Mouse (Mus musculus): Measurements from ENCODE around the gene Kcnh1. TPM values are rescaled to one million over a fixed set of nuclear protein-coding genes. Genes with fewer than 3 reads are reported as not detected.

Kcnh1 gene
- polyA plus RNA-seq, 1 experiment from 2014 or later = not detected

- H3K27ac ChIP-seq (ENCODE audit: low read depth) = no peak overlapping the region
- no peak overlapping the region for H3K4me3 ChIP-seq (ENCODE audit: low read depth, low read length)
- DNase-seq = no peak
- H3K4me2 ChIP-seq (ENCODE audit: low read depth, low read length) = no peak overlapping the region
- WGBS (ENCODE audit: insufficient replicate concordance) = 67% methylated on average over 5 of the region's 5 CpGs
- no peak for TF ChIP-seq EP300 (IDR thresholded peaks at IDR 0.05; ENCODE audit: low read depth)
- TF ChIP-seq CTCF (IDR thresholded peaks at IDR 0.05; ENCODE audit: low read depth) = no peak
- H3K27me3 ChIP-seq (ENCODE audit: insufficient read depth, low read length) = no peaks in the 10 kb centered on the region
- no peak for ATAC-seq
- H3K9me3 ChIP-seq (ENCODE audit: low read length) = no peaks in the 10 kb centered on the region
- no peak overlapping the region for H3K9ac ChIP-seq (replicated peaks)
- no peaks in the 10 kb centered on the region for H3K36me3 ChIP-seq (replicated peaks; ENCODE audit: insufficient read depth, low read length)
- H3K4me1 ChIP-seq (ENCODE audit: insufficient read depth) = no peaks in the 10 kb centered on the region
Observed at GRCm38 (mm10) chr1:192478176-192478575, 287.6 kb downstream of the Kcnh1 start.

GRCm38 (mm10) chr1:192480072-192480784, 289.7 kb downstream of the Kcnh1 start:
- no peak overlapping the region for H3K4me2 ChIP-seq (ENCODE audit: low read depth, low read length)
- H3K27me3 ChIP-seq (ENCODE audit: insufficient read depth, low read length) = no peaks in the 10 kb centered on the region
- H3K36me3 ChIP-seq (replicated peaks; ENCODE audit: insufficient read depth, low read length) = no peaks in the 10 kb centered on the region
- WGBS (ENCODE audit: insufficient replicate concordance) = 60% methylated on average over 8 of the region's 8 CpGs
- H3K27ac ChIP-seq (ENCODE audit: low read depth) = no peak overlapping the region
- H3K4me1 ChIP-seq (ENCODE audit: insufficient read depth) = no peaks in the 10 kb centered on the region
- TF ChIP-seq EP300 (IDR thresholded peaks at IDR 0.05; ENCODE audit: low read depth) (no peak), CTCF (IDR thresholded peaks at IDR 0.05; ENCODE audit: low read depth) (no peak)
- H3K9ac ChIP-seq (replicated peaks) = no peak overlapping the region
- DNase-seq (no peak), ATAC-seq (no peak)
- H3K9me3 ChIP-seq (ENCODE audit: low read length) = no peaks in the 10 kb centered on the region
- no peak overlapping the region for H3K4me3 ChIP-seq (ENCODE audit: low read depth, low read length)

- H3K4me3 ChIP-seq (ENCODE audit: low read depth, low read length) = no peak overlapping the region
- H3K4me2 ChIP-seq (ENCODE audit: low read depth, low read length) = no peak overlapping the region
- DNase-seq (no peak), ATAC-seq (no peak)
- TF ChIP-seq EP300 (IDR thresholded peaks at IDR 0.05; ENCODE audit: low read depth) = no peak
- no peak for TF ChIP-seq CTCF (IDR thresholded peaks at IDR 0.05; ENCODE audit: low read depth)
- no peaks in the 10 kb centered on the region for H3K27me3 ChIP-seq (ENCODE audit: insufficient read depth, low read length)
- H3K9ac ChIP-seq (replicated peaks) = no peak overlapping the region
- H3K9me3 ChIP-seq (ENCODE audit: low read length) = no peaks in the 10 kb centered on the region
- H3K4me1 ChIP-seq (ENCODE audit: insufficient read depth) = no peaks in the 10 kb centered on the region
- no peak overlapping the region for H3K27ac ChIP-seq (ENCODE audit: low read depth)
- no peaks in the 10 kb centered on the region for H3K36me3 ChIP-seq (replicated peaks; ENCODE audit: insufficient read depth, low read length)
Observed at GRCm38 (mm10) chr1:192481446-192481845, 290.9 kb downstream of the Kcnh1 start.

GRCm38 (mm10) chr1:192485030-192485429, 294.5 kb downstream of the Kcnh1 start:
- Histone ChIP-seq H3K9me3 (ENCODE audit: low read length) (no peaks in the 10 kb centered on the region), H3K4me1 (ENCODE audit: insufficient read depth) (no peaks in the 10 kb centered on the region), H3K4me2 (ENCODE audit: low read depth, low read length) (no peak overlapping the region), H3K4me3 (ENCODE audit: low read depth, low read length) (no peak overlapping the region), H3K36me3 (replicated peaks; ENCODE audit: insufficient read depth, low read length) (no peaks in the 10 kb centered on the region), H3K27me3 (ENCODE audit: insufficient read depth, low read length) (no peaks in the 10 kb centered on the region), H3K9ac (replicated peaks) (no peak overlapping the region), H3K27ac (ENCODE audit: low read depth) (no peak overlapping the region)
- ATAC-seq (no peak), DNase-seq (no peak)
- TF ChIP-seq CTCF (IDR thresholded peaks at IDR 0.05; ENCODE audit: low read depth) = no peak
- TF ChIP-seq EP300 (IDR thresholded peaks at IDR 0.05; ENCODE audit: low read depth) = no peak
- 51% methylated on average over 3 of the region's 3 CpGs for WGBS (ENCODE audit: insufficient replicate concordance)

DNA sequence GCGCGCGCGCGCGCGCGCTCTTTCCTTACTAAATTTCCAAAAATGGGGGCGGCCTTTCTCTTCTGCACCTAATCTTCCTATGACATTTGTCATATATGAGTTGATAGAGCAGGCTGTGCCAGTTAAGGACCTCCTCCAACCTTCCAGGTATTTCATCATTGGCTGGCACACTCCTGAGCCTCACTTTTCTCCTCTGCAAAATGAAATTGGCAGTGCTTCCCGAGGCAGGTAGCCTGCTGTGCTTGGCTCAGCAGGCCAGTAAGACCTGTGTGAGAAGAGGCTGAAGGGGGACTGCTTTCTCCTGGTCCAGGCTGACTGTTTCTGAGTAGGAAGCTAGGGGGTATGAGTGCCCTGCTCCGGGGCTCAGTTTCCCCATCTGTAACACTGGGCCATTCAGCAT, 297.0 kb downstream of the Kcnh1 start:
- H3K4me3 ChIP-seq (ENCODE audit: low read depth, low read length) = no peak overlapping the region
- 93% methylated on average over 11 of the region's 11 CpGs for WGBS (ENCODE audit: insufficient replicate concordance)
- no peak overlapping the region for H3K4me2 ChIP-seq (ENCODE audit: low read depth, low read length)
- DNase-seq = no peak
- 0 out of 2 replicates have a peak, but pooled peaks cover 2% of the 10 kb centered on the region for H3K27me3 ChIP-seq (ENCODE audit: insufficient read depth, low read length)
- no peak overlapping the region for H3K27ac ChIP-seq (ENCODE audit: low read depth)
- H3K36me3 ChIP-seq (replicated peaks; ENCODE audit: insufficient read depth, low read length) = no peaks in the 10 kb centered on the region
- H3K9me3 ChIP-seq (ENCODE audit: low read length) = no peaks in the 10 kb centered on the region
- ATAC-seq = no peak
- TF ChIP-seq EP300 (IDR thresholded peaks at IDR 0.05; ENCODE audit: low read depth) (no peak), CTCF (IDR thresholded peaks at IDR 0.05; ENCODE audit: low read depth) (no peak)
- H3K4me1 ChIP-seq (ENCODE audit: insufficient read depth) = no peaks in the 10 kb centered on the region
- no peak overlapping the region for H3K9ac ChIP-seq (replicated peaks)

DNA sequence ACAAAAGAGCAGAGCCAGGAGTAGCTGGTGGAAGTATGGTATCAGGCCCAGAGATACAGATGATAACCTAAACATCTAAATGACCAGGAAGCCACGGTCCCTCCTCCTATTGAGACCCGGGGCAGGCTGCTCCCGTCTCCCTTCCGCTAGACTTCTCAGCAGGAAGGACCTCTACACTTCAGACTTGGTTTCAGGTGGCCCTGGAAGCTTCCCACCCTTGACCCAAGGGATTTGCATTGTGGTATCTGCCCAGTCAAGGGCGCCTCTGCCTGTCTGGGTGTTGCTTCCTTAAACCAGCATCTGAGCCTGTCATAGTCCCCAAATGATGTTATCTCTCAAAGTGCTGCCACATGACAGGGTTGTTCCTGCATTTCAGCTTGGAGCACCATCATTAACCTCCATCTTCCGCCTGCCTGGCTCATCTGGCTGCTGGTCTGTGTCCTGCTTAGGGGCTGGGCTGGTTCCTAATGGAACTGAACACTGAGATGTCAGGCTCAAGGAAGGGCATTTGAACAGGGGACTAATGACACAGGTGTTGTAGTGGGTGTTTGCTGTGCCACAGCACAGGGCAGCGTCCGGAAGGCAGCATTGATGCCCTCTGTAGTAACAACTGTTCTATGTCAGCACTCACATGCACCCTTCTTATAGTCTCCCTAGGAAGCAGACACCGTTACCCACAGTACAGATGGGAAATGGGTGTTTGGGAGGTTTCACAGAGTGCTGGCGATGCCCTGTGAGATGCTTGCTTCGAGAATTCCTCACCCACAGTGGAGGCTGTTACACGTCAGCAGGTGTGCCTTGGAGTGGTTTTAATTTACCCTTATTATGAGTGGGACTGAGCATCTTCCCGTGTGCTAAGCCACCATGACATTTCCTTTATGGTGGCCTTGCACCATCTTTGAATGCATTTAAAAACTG, 299.6 kb downstream of the Kcnh1 start:
- no peaks in the 10 kb centered on the region for H3K36me3 ChIP-seq (replicated peaks; ENCODE audit: insufficient read depth, low read length)
- H3K4me2 ChIP-seq (ENCODE audit: low read depth, low read length) = no peak overlapping the region
- DNase-seq (no peak), ATAC-seq (no peak)
- WGBS (ENCODE audit: insufficient replicate concordance) = 62% methylated on average over 13 of the region's 13 CpGs
- no peaks in the 10 kb centered on the region for H3K9me3 ChIP-seq (ENCODE audit: low read length)
- H3K9ac ChIP-seq (replicated peaks) = no peak overlapping the region
- H3K4me1 ChIP-seq (ENCODE audit: insufficient read depth) = no peaks in the 10 kb centered on the region
- H3K4me3 ChIP-seq (ENCODE audit: low read depth, low read length) = no peak overlapping the region
- 0 out of 2 replicates have a peak, but pooled peaks cover 2% of the 10 kb centered on the region for H3K27me3 ChIP-seq (ENCODE audit: insufficient read depth, low read length)
- H3K27ac ChIP-seq (ENCODE audit: low read depth) = no peak overlapping the region
- TF ChIP-seq CTCF (IDR thresholded peaks at IDR 0.05; ENCODE audit: low read depth) (no peak), EP300 (IDR thresholded peaks at IDR 0.05; ENCODE audit: low read depth) (no peak)

Data from liver, postnatal 0 days (tissue).